Mouse (Mus musculus) bone marrow, adult 2 months (tissue): ENCODE measurements around the gene Hibadh.

Source experiments
- CTCF ChIP-seq: fragments of 200-500 bp; IDR thresholded peaks from 2 replicates; pipeline ENCODE4 v1.5.1; 2011; ENCODE audit warnings: low read length, control low read depth; ENCODE audit not compliant: control insufficient read depth, insufficient read depth
- POLR2A ChIP-seq: fragments of 200-500 bp; IDR thresholded peaks from 2 replicates; pipeline ENCODE4 v1.6.1; 2011; ENCODE audit warnings: low read depth, mild to moderate bottlenecking, control low read depth, low read length, borderline replicate concordance; ENCODE audit not compliant: control insufficient read depth

- no peak for TF ChIP-seq POLR2A
- TF ChIP-seq CTCF: no peak
These were observed 81.1 kb downstream of the Hibadh start for GRCm38 (mm10) chr6:52559041-52559440.
